Mouse (Mus musculus) thymus, adult 2 months (tissue): ENCODE data around the gene Ola1. TPM values are rescaled to one million over a fixed set of nuclear protein-coding genes. Genes with fewer than 3 reads are reported as not detected.

Experiments
- DNase-seq: peaks from one replicate; pipeline ENCODE4 v3.0.0; 2021
- H3K27ac ChIP-seq: fragments of 200-500 bp; 2 replicates; pipeline ENCODE4 v1.5.1; 2012; ENCODE audit warnings: low read length, control low read depth; ENCODE audit not compliant: control insufficient read depth, insufficient read depth
- H3K27me3 ChIP-seq: fragments of 200-500 bp; 2 replicates; pipeline ENCODE4 v1.6.1; 2012; ENCODE audit warnings: mild to moderate bottlenecking, low read length, moderate library complexity, mixed read lengths; ENCODE audit not compliant: control insufficient read depth, insufficient read depth
- H3K36me3 ChIP-seq: fragments of 200-500 bp; 2 replicates; pipeline ENCODE4 v1.6.1; 2012; ENCODE audit warnings: mild to moderate bottlenecking, low read length, moderate library complexity; ENCODE audit not compliant: control insufficient read depth, insufficient read depth
- H3K4me1 ChIP-seq: fragments of 200-500 bp; replicated peaks from 2 replicates; pipeline ENCODE4 v1.6.1; 2012; ENCODE audit warnings: low read length; ENCODE audit not compliant: control insufficient read depth, insufficient read depth
- H3K4me3 ChIP-seq: fragments of 200-500 bp; 2 replicates; pipeline ENCODE4 v1.5.1; 2012; ENCODE audit warnings: mild to moderate bottlenecking, low read length, control low read depth, moderate library complexity; ENCODE audit not compliant: control insufficient read depth, insufficient read depth
- CTCF ChIP-seq: fragments of 200-500 bp; IDR thresholded peaks from 2 replicates; pipeline ENCODE4 v1.5.1; 2012; ENCODE audit warnings: mild to moderate bottlenecking, control low read depth, low read length, moderate library complexity, borderline replicate concordance; ENCODE audit not compliant: control insufficient read depth, poor library complexity, insufficient read depth; ENCODE audit errors: extremely low read depth
- POLR2A ChIP-seq: fragments of 200-500 bp; IDR thresholded peaks from 2 replicates; pipeline ENCODE4 v1.6.1; 2012; ENCODE audit warnings: mild to moderate bottlenecking, low read length, control low read depth, moderate library complexity; ENCODE audit not compliant: control insufficient read depth, poor library complexity, insufficient read depth; ENCODE audit errors: extremely low read depth
- whole genome bisulfite sequencing: fragments of 180-500 bp; shearing (Covaris S2); methylation state at CpG from one replicate; pipeline ENCODE4 v1.1.7; 2018; 5-methylcytosine and 5-hydroxymethylcytosine counted together
- polyA plus RNA-seq: library from polyadenylated mRNA; depleted of rRNA; stranded (reverse); fragments of >200 nt; gene quantifications from 2 replicates; pipeline ENCODE4 v1.2.3, GENCODE M21; 2012

Ola1 gene
- polyA plus RNA-seq, 1 experiment: 7.8 TPM

DNA sequence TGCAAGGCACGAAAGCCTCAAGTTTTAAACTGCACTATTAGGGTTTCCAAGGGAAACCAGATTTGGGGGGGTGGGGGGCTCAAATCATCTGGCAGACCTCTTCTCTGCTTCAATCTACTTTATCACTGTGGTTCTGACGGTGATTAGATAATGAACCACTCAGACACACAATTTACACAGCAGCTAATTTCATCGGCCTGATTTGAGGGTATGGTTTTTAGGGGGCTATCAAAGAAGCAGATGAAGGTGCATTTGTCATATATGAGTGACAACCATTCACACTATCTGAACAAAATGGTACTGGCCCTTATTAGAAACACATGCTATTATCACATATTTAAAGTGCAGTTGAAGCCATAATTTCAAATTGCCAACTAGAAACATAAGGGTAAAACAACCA, 61.5 kb downstream of the Ola1 start:
- Histone ChIP-seq H3K27ac (no peak overlapping the region), H3K4me3 (no peak overlapping the region), H3K4me1 (no peaks in the 10 kb centered on the region), H3K36me3 (no peaks in the 10 kb centered on the region; the same call in 1 of the 2 replicates), H3K27me3 (no peaks in the 10 kb centered on the region)
- no peak for DNase-seq
- 98% methylated on average over 3 of the region's 3 CpGs for WGBS
- TF ChIP-seq CTCF: no peak
- no peak for TF ChIP-seq POLR2A

- Histone ChIP-seq H3K36me3 (no peaks in the 10 kb centered on the region), H3K27ac (no peak overlapping the region), H3K4me1 (peaks cover 3% of the 10 kb centered on the region), H3K4me3 (no peak overlapping the region), H3K27me3 (no peaks in the 10 kb centered on the region)
- 47% methylated on average over 3 of the region's 3 CpGs for WGBS
- TF ChIP-seq POLR2A (no peak), CTCF (no peak)
- DNase-seq: no peak
These were observed 68.2 kb downstream of the Ola1 start for GRCm38 (mm10) chr2:73150526-73150925.

DNA sequence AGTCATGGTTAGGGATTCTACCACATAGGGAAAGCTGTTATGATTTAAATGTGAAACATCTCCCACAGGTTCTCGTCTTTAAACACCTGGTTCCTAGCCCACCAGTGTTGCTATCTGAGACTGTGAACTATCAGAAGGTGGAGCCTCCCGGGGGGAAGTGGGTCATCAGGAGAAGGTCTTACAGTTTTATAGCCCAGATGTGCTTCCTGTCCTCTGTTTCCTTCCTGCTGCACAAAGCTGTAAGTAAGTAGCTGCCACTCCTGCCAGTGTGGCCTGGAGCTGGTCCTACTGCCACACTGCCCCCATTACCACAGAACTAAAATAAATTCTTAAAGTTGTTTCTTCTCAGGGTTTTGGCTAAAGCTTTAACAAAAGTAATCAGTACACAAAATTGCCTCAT, 72.6 kb downstream of the Ola1 start:
- Histone ChIP-seq H3K27me3 (no peaks in the 10 kb centered on the region), H3K4me3 (no peak overlapping the region), H3K4me1 (peaks cover 3% of the 10 kb centered on the region), H3K36me3 (no peaks in the 10 kb centered on the region), H3K27ac (peak overlapping the region; percentile 71; the same call in 1 of the 2 replicates)
- TF ChIP-seq POLR2A: no peak
- no peak for TF ChIP-seq CTCF
- DNase-seq: peak; percentile 39
- WGBS: 7% methylated on average over 2 of the region's 2 CpGs

- peaks cover 3% of the 10 kb centered on the region for H3K4me1 ChIP-seq
- TF ChIP-seq CTCF (no peak), POLR2A (no peak)
- no peak overlapping the region for H3K4me3 ChIP-seq
- H3K27ac ChIP-seq: no peak overlapping the region
- no peak for DNase-seq
- no peaks in the 10 kb centered on the region for H3K36me3 ChIP-seq
- no peaks in the 10 kb centered on the region for H3K27me3 ChIP-seq
- WGBS: 96% methylated on average over 2 of the region's 2 CpGs
These were observed 75.0 kb downstream of the Ola1 start for GRCm38 (mm10) chr2:73143732-73144131.

DNA sequence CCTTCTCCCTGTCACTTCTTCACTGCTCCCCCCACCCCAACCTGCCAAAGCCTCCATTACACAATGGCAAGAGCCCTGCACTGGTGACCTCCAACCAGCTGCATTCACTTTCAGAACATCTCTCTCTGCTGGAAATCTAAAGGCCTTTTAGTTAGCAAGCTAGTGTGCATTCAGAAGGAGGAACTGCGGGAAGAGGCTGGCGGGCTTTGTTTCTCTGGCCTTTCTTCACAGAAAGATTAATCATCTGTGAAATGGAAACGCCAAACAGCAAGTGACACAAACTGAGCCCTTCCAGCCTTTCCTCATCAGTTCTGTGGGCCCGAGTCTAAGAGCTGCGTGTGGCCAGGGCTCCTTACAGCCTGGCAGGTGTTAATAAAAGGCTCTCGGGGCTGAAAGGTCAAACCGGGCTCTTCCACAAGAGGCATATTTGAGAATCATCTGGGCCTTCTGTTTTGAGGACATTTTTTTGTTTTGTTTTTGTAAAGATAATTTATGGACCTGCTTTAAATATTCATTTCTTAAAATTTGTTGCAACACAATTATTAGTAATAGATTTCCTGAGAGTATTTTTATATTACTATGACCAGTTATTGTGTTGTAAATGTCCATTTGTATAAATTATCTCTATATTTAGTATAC, 75.8 kb downstream of the Ola1 start:
- Histone ChIP-seq H3K4me3 (no peak overlapping the region), H3K27me3 (no peaks in the 10 kb centered on the region), H3K4me1 (peaks cover 3% of the 10 kb centered on the region), H3K36me3 (no peaks in the 10 kb centered on the region), H3K27ac (no peak overlapping the region)
- no peak for DNase-seq
- WGBS: 84% methylated on average over 7 of the region's 7 CpGs
- TF ChIP-seq POLR2A: no peak
- no peak for TF ChIP-seq CTCF

- Histone ChIP-seq H3K4me3 (no peak overlapping the region), H3K4me1 (no peaks in the 10 kb centered on the region), H3K27me3 (no peaks in the 10 kb centered on the region), H3K27ac (no peak overlapping the region), H3K36me3 (no peaks in the 10 kb centered on the region)
- TF ChIP-seq CTCF (no peak), POLR2A (no peak)
- WGBS: 96% methylated on average over 2 of the region's 2 CpGs
- no peak for DNase-seq
These were observed 85.8 kb downstream of the Ola1 start for GRCm38 (mm10) chr2:73132897-73133296.

DNA sequence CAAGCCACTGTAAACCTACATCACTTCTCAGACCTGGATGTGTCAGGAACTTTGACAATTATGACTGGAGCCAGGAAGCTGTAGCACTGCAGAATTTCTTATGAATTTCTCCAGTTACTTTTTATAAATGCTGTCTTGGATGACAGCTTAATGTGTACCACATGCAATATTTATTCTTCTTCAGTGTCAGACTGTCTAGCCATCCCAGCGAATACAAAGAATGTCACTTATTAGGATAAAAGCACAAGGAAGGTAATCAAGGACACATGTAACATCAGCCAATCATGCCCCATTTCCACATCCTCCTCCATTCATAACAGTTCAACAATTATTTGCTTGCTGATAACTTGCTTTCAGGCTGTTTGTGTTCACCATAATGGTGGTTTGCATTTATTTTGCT, 91.0 kb downstream of the Ola1 start:
- TF ChIP-seq CTCF (no peak), POLR2A (no peak)
- Histone ChIP-seq H3K4me3 (no peak overlapping the region), H3K4me1 (no peaks in the 10 kb centered on the region), H3K27me3 (no peaks in the 10 kb centered on the region), H3K36me3 (no peaks in the 10 kb centered on the region), H3K27ac (no peak overlapping the region)
- no peak for DNase-seq
- WGBS: 98% methylated on average over 1 of the region's 1 CpGs
